Comparison of ENCODE assay signal across 8 mouse cellular contexts in the genomic region with DNA sequence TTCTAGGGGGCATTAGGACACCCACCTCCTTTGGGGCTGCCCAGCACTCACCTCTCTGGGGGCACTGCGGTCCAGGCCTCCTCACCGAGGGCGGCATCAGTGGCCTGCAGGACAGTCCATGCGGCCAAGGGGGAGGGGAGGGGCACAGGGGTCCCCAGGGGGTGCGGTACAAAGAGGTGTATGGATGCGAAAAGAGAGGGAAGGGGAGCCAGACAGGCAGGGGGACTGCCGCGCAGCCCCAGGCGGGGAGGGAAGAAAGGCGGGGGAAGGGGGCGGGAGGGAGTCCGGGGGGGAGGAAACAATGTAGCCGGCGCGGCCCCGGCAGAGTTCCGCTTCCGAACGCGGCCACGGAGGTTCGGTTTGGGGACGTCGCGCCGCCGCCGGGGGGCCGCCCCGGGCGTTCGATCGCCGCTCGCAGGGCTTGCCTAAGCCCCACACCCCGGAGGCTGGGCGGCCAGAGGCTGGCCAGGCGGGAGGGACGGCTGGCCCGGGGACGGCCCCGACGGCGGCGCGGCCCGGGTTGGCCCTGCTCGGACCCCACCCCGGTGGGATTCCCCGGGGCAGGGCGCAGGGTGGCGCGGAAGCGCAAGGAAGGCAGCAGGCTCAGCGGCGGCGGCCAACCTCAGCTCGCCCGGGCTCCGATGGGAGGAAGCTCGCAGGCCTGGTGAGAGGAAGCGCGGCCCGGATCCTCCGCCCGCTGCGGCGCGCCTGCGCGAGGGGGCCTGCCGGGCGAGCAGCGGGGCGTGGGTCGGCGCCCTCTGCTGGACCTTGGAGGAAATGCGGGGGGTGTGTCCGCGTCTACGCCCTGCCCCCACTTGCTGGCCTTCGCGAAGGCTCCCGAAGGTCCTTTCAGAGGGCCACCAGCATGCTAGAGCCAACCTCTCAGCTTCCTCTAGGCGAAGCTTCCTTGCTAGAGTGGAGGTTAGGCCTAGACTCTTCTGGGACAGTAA. TPM values are rescaled to one million over a fixed set of nuclear protein-coding genes. Genes with fewer than 3 reads are reported as not detected.
DNase-seq lines count a peak whose midpoint lies in the region; ATAC-seq and TF ChIP-seq lines count a peak whose summit lies in the region.

No protein-coding gene starts in this region.

- peak overlapping the region; percentile 68 for H3K4me3 ChIP-seq in cortical plate, adult 2 months (ENCODE audit: insufficient read depth, low read length)

- peak; percentile 62 for ATAC-seq in megakaryocyte, adult 5-6 weeks (ENCODE audit: poor library complexity, severe bottlenecking)

- DNase-seq in adipocyte (ENCODE audit: low spot score) = peak; percentile 87
- DNase-seq in gastrocnemius, adult 8-10 months (ENCODE audit: low spot score in 2 of 2) = peak; percentile 81 to 89
- peak; percentile 56 for DNase-seq in hindlimb bud, embryonic 11.5 days (ENCODE audit: extremely low spot score, low read depth, low spot score)
- DNase-seq in left cerebral cortex, adult 8-10 months (ENCODE audit: low spot score in 2 of 2) = peak; percentile 81 to 82
- DNase-seq in right cerebral cortex, adult 18-20 months = peak; percentile 89
- DNase-seq in urinary bladder, adult 2 months (ENCODE audit: low spot score) = peak; percentile 95

- peaks cover 8% of the 10 kb centered on the region for H3K4me1 ChIP-seq in cortical plate, adult 2 months (ENCODE audit: control insufficient read depth, insufficient read depth, low read length)

- TF ChIP-seq CTCF in cortical plate, adult 2 months (IDR thresholded peaks at IDR 0.05; ENCODE audit: extremely low read depth, insufficient read depth, low read length) = peak; percentile 71

- peak; percentile 60; the same call in 1 of the 2 replicates for TF ChIP-seq POLR2A in cortical plate, adult 2 months (IDR thresholded peaks at IDR 0.05; ENCODE audit: extremely low read depth, insufficient read depth, low read length)

- peak overlapping the region; percentile 91 for H3K27ac ChIP-seq in cortical plate, adult 2 months (ENCODE audit: insufficient read depth, low read length)

RNA-seq across cellular contexts. Expression of gene Csk, which starts 8.2 kb away (rescaled TPM):
- 34.2 and 35.7 TPM in 2 replicates for polyA plus RNA-seq in cortical plate, adult 2 months (2012; rRNA removed)
- 10 to 100 TPM in 1 of 4 experiments, 1 to 10 TPM in 3; 8.0 to 10.5 (median 8.8) TPM for total RNA-seq in gastrocnemius, adult 8-10 months (2022)
- 10 to 100 TPM; 36.0 to 44.4 (median 41.6) TPM for total RNA-seq in left cerebral cortex, adult 8-10 months (2022)
- 88.6 and 96.7 TPM in 2 replicates for total RNA-seq in megakaryocyte, adult 5-6 weeks (2015)
- total RNA-seq in megakaryocyte, adult 5-6 weeks (2017) = 230 and 282 TPM in 2 replicates
- 54.8 and 69.3 TPM in 2 replicates for polyA plus RNA-seq in urinary bladder, adult 2 months (2012; rRNA removed)

RNA-seq across cellular contexts. Expression of gene Lman1l, which starts 24.6 kb away (rescaled TPM):
- polyA plus RNA-seq in cortical plate, adult 2 months (2012; rRNA removed) = not detected in 2 replicates
- not detected for total RNA-seq in gastrocnemius, adult 8-10 months (2022)
- total RNA-seq in left cerebral cortex, adult 8-10 months (2022) = not detected
- not detected in 2 replicates for total RNA-seq in megakaryocyte, adult 5-6 weeks (2015)
- not detected in 2 replicates for total RNA-seq in megakaryocyte, adult 5-6 weeks (2017)
- polyA plus RNA-seq in urinary bladder, adult 2 months (2012; rRNA removed) = 0.03 and 0.07 TPM in 2 replicates

RNA-seq across cellular contexts. Expression of gene Cyp1a2, which starts 38.3 kb away (rescaled TPM):
- not detected in 2 replicates for polyA plus RNA-seq in cortical plate, adult 2 months (2012; rRNA removed)
- not detected for total RNA-seq in gastrocnemius, adult 8-10 months (2022)
- total RNA-seq in left cerebral cortex, adult 8-10 months (2022) = not detected
- not detected in 2 replicates for total RNA-seq in megakaryocyte, adult 5-6 weeks (2015)
- total RNA-seq in megakaryocyte, adult 5-6 weeks (2017) = not detected in 2 replicates
- polyA plus RNA-seq in urinary bladder, adult 2 months (2012; rRNA removed) = not detected in 2 replicates

RNA-seq across cellular contexts. Expression of gene Cplx3, which starts 39.1 kb away (rescaled TPM):
- 44.6 and 48.1 TPM in 2 replicates for polyA plus RNA-seq in cortical plate, adult 2 months (2012; rRNA removed)
- not detected for total RNA-seq in gastrocnemius, adult 8-10 months (2022)
- total RNA-seq in left cerebral cortex, adult 8-10 months (2022) = 10 to 100 TPM; 15.3 to 21.3 (median 19.1) TPM
- total RNA-seq in megakaryocyte, adult 5-6 weeks (2015) = not detected in 2 replicates
- total RNA-seq in megakaryocyte, adult 5-6 weeks (2017) = not detected in 2 replicates
- polyA plus RNA-seq in urinary bladder, adult 2 months (2012; rRNA removed) = not detected in 2 replicates

RNA-seq across cellular contexts. Expression of gene Cyp1a1, which starts 42.5 kb away (rescaled TPM):
- polyA plus RNA-seq in cortical plate, adult 2 months (2012; rRNA removed) = 0.08 and 0.13 TPM in 2 replicates
- under 1 TPM; 0.41 to 0.60 (median 0.52) TPM for total RNA-seq in gastrocnemius, adult 8-10 months (2022)
- total RNA-seq in left cerebral cortex, adult 8-10 months (2022) = under 1 TPM; 0.14 to 0.25 (median 0.19) TPM
- not detected in 2 replicates for total RNA-seq in megakaryocyte, adult 5-6 weeks (2015)
- not detected in 2 replicates for total RNA-seq in megakaryocyte, adult 5-6 weeks (2017)
- 16.2 and 21.1 TPM in 2 replicates for polyA plus RNA-seq in urinary bladder, adult 2 months (2012; rRNA removed)

Comparison
In these comparisons a context has a peak if more than half of its experiments do, and no peak if none do; other contexts are left out.
1. Peak in every context shown above with its lines: DNase-seq, ATAC-seq, H3K4me3 ChIP-seq and H3K27ac ChIP-seq.